Mouse (Mus musculus) ZHBTc4 (cell line): ENCODE measurements around the gene Fkbp14.

Source experiments
- DNase-seq: peaks from one replicate; pipeline ENCODE4 v3.0.0-alpha.2; 2011; ENCODE audit warnings: low read depth, low spot score

Fkbp14 gene

DNA sequence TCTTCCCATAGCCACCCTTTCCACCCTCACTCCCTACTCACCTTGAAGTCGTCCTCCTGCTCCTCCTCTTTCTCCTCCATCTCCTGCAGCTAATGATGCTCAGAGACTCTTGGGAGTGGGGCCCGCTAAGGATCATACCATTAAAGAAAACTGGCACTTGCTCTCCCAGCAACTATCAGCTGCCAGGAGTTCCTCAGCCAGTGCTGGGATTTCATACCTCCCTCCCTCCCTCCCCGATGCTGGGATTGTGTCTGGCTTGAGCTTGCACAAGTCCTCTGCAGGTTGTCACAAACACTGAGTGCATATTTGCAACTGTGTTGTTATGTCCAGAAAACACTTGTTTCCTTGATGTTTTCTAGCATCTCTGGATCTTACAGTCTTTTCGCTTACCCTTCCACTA lies at the start of gene Fkbp14:
Gene Fkbp14, minus strand, starts transcription at position 101 of the 400 bp plus-strand sequence.
- no peak for DNase-seq

DNA sequence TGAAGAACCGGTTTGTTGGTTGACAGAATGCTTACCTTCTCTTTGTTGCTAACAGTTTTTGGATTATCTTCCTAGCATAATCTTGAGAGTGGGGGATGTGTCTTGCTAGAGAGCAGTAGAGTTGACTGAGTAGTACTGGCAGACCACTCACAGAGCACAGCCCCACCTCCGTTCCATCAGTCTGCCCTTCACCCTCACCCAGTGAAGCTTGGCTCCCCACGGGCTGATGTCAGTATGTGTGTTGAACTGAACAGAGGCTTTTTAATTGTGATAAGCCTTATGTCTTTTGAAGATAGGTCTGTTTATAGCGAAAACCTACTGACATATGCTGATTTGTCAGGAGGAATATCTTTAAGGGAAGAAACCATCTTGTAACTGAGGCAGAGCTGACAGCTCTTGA lies 46.1 kb upstream of the Fkbp14 start:
- DNase-seq = no peak

DNA sequence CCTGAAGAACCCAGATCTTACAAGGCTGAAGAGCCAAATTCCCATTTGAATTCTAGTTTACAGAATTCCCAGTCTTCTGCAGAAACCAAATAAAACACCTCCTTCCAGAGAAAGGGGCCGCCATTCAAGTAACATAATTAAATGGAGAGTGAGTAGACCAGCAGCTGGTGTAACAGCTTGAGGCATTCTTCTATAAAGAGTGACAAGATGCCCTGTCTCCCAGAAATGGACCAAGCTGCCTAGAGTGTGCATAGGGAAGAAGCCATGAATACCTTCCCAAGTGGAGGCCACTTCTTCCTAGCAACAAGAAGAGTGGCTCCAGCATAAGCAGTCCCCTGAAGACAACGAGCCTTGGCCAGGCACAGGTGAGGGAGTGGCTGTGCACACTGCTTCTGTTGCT lies 44.8 kb upstream of the Fkbp14 start:
- DNase-seq = no peak

- DNase-seq = no peak
Observed at GRCm38 (mm10) chr6:54639877-54640276, 42.8 kb upstream of the Fkbp14 start.

GRCm38 (mm10) chr6:54631462-54631861 lies 34.4 kb upstream of the Fkbp14 start:
- peak; percentile 7 for DNase-seq

DNA sequence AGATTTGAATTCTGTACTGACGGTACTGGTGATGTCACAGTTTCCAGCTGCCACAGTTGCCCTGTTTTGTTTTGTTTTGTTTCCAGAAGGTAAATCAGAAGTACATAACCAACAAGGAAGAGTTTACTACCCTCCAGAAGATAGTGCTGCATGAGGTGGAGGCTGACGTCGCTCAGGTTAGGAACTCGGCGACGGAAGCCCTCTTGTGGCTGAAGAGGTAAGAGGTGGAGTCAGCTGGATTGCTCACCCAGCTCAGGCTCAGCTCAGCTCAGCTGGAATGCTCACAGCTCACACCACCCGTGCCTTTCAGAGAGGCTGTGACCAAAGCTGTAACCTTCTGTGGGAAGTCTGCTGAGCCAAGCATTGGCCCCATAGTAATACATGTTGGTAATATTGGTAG lies 32.6 kb upstream of the Fkbp14 start:
- DNase-seq = peak; percentile 66

GRCm38 (mm10) chr6:54628381-54628780 lies 31.3 kb upstream of the Fkbp14 start:
- no peak for DNase-seq

DNA sequence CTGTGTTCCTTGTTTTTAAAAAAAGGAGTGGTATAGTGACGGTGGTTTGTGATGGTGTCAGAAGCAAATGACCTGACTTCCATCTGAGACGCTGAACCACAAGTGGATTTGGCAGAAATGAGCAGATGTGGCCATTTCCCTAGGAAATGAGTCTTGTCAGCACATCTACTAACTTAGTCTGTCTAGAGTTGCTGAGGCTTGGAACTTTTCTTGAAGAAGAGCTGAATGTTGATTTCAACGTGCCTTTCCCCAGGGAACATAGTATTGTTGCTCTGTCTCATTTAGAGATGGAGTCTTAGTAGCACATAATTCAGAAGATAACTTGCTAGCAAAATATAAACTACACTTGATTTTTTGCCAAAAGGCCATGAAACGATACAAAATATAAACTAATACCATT lies 23.2 kb upstream of the Fkbp14 start:
- DNase-seq = no peak

- no peak for DNase-seq
Observed at GRCm38 (mm10) chr6:54619530-54619929, 22.4 kb upstream of the Fkbp14 start.

GRCm38 (mm10) chr6:54617363-54617762 lies 20.3 kb upstream of the Fkbp14 start:
- DNase-seq = peak; percentile 16

- no peak for DNase-seq
Observed at GRCm38 (mm10) chr6:54606241-54606640, 9.1 kb upstream of the Fkbp14 start.

DNA sequence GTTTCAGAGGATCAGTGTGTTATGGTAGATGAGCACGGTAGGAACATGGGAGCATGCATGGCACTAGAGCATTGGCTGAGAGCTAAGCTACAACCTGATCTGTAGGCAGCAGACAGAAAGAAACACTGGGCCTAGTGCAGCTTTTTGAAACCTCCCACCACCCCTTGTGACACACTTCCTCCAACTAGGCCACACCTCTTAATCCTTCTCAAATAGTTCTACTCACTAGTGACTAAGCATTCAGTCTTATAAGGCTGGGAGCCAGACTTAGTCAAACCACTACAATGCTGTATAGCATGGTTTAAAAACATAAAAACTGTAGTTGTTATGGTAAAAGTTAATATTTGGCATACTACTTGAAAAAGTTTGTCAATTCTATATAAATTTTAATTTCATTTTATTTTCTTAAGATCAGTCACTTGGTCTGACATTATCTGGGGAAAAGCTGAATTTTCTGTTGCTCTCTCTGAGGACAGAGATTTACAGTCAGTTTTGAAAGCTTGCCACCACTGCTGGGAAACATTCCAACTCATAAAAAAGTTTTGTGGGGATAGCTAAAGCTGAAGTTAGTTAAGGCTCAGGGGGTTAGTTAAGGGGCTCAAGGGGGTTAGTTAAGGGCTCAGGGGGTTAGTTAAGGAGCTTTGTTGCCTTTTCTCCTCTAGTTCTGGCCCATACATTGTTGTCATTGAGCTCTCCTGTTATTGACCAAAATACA lies 7.0 kb upstream of the Fkbp14 start:
- no peak for DNase-seq

GRCm38 (mm10) chr6:54602891-54603290 lies 5.8 kb upstream of the Fkbp14 start:
- no peak for DNase-seq

DNA sequence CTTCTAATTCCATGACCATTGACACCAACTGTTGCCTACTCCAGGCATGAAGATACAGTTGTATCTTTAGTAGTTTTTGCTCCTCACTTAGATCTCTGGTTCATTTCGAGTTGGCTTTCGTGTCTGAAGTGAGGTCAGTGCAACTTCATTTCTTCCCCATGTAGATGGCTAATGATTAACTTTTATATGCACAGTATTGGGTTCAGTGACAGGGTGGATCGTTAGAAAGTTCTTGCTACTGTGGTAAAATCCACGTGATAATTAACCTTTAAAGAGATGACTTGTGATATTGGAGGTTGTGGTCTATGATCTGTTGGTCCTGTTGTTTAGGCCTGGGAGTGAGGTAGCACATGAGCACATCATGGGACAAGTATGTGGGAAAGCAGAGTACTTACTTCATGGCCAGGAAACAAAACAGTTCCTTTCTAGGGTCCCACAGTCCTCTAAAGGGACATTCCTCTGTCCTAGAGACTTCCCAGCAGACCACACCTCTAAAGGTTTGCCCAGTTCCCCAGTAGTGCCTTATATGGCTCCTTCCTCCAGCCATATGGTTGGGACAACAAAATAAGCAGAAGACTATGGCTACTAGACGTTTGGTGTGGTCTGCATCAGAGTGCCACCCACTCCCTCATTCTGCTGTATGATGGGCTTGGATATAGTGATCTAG lies 3.7 kb upstream of the Fkbp14 start:
- no peak for DNase-seq

DNA sequence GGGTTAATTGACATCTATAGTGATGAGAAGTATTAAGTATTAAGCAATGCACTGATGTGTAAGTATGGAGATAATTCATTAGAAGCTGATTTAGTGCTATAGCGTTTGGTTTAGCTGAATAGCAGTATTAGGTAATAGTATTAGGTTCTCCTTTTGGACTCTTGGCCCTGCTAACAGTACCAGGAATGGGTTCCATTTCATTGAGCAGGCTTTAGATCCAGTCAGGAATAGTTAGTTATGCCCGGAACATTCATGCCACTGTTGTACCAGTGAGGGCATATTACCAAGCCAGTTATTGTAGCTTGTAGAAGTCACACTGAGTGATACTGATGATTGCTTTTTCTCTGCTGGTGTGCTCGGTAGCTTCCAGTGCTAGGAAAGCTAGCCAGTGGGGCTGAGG lies 603 bp upstream of the Fkbp14 start:
- no peak for DNase-seq

- peak; percentile 48 for DNase-seq
Observed at GRCm38 (mm10) chr6:54595330-54595878, 1.7 kb downstream of the Fkbp14 start.

GRCm38 (mm10) chr6:54594469-54595329 lies 2.4 kb downstream of the Fkbp14 start, which contains the start of gene Plekha8:
Gene Plekha8, plus strand, starts transcription at chr6:54595111.
- DNase-seq = peak; percentile 95

- no peak for DNase-seq
Observed at GRCm38 (mm10) chr6:54593766-54594468, 3.2 kb downstream of the Fkbp14 start.

GRCm38 (mm10) chr6:54592938-54593535 lies 4.1 kb downstream of the Fkbp14 start:
- DNase-seq = peak; percentile 91

DNA sequence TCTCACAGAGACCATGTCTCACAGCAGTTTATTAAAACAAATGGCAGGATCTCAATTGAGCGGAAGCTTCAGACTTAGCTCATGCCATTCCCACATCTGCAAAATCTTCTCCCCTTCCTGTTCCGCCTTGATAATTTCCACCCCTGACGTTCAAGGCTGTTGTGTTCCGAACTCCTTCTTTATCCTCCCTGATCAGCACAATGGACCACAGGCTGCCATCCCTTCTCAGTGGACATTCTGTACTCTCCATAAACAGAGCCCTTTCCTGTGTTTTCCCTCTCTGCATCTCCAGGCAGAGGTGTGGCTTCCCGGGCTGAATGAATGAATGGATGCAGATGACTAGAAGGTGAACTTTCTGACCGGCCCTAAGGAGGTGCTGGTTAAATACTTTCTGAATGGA lies 5.3 kb downstream of the Fkbp14 start:
- no peak for DNase-seq

- no peak for DNase-seq
Observed at GRCm38 (mm10) chr6:54590691-54591090, 6.4 kb downstream of the Fkbp14 start.
